Mouse (Mus musculus) R1 (cell line): ENCODE data around the gene Fam169a.
A peak's percentile ranks its signal among the peaks of the same experiment; 100 is the strongest.
"Not testable (repeated sequence)": the region's sequence is repeated elsewhere in the genome, so short reads cannot be mapped to it uniquely, and the experiment has no call there.

ENCODE experiments used
- DNase-seq: peaks from one replicate; pipeline ENCODE4 v3.0.0-alpha.2; 2018; ENCODE audit warnings: low read depth, low spot score

The Fam169a gene

GRCm38 (mm10) chr13:97080201-97080600, 13.1 kb downstream of the Fam169a start:
- DNase-seq: no peak

- no peak for DNase-seq
Measured at GRCm38 (mm10) chr13:97080615-97081014, 13.5 kb downstream of the Fam169a start.

- DNase-seq: peak; percentile 91
Measured at GRCm38 (mm10) chr13:97082432-97082831, 15.3 kb downstream of the Fam169a start.

- DNase-seq: peak; percentile 82
Measured at GRCm38 (mm10) chr13:97086316-97086715, 19.2 kb downstream of the Fam169a start.

- DNase-seq: no peak
Measured at GRCm38 (mm10) chr13:97087421-97087820, 20.3 kb downstream of the Fam169a start.

GRCm38 (mm10) chr13:97088183-97088582, 21.1 kb downstream of the Fam169a start:
- no peak for DNase-seq

- no peak for DNase-seq
Measured at GRCm38 (mm10) chr13:97095726-97096125, 28.6 kb downstream of the Fam169a start.

GRCm38 (mm10) chr13:97099187-97099852, 32.2 kb downstream of the Fam169a start, which contains the start of gene Gm6169:
Gm6169 (minus strand) TSS chr13:97099237.
- DNase-seq: peak; percentile 84

GRCm38 (mm10) chr13:97104996-97105395, 37.9 kb downstream of the Fam169a start:
- peak; percentile 45 for DNase-seq

GRCm38 (mm10) chr13:97107721-97108120, 40.6 kb downstream of the Fam169a start:
- DNase-seq: not testable (repeated sequence)

GRCm38 (mm10) chr13:97109046-97109445, 42.0 kb downstream of the Fam169a start:
- DNase-seq: no peak

GRCm38 (mm10) chr13:97121341-97121740, 54.3 kb downstream of the Fam169a start:
- DNase-seq: no peak

- DNase-seq: not testable (repeated sequence)
Measured at GRCm38 (mm10) chr13:97129654-97130053, 62.6 kb downstream of the Fam169a start.

- not testable (repeated sequence) for DNase-seq
Measured at GRCm38 (mm10) chr13:97130413-97130812, 63.3 kb downstream of the Fam169a start.

- DNase-seq: peak; percentile 99
Measured at GRCm38 (mm10) chr13:97137466-97138400, 70.6 kb downstream of the Fam169a start, which contains the start of the genes Gfm2 and Nsa2. Gfm2 (plus strand) TSS chr13:97137937. Nsa2 (minus strand) TSS chr13:97137937.

- DNase-seq: not testable (repeated sequence)
Measured at GRCm38 (mm10) chr13:97138404-97138931, 71.4 kb downstream of the Fam169a start.

- DNase-seq: no peak
Measured at GRCm38 (mm10) chr13:97142321-97142720, 75.2 kb downstream of the Fam169a start.

GRCm38 (mm10) chr13:97145834-97146233, 78.7 kb downstream of the Fam169a start:
- DNase-seq: peak; percentile 78

GRCm38 (mm10) chr13:97175520-97176264, 108.6 kb downstream of the Fam169a start:
- no peak for DNase-seq

GRCm38 (mm10) chr13:97176731-97177130, 109.6 kb downstream of the Fam169a start:
- no peak for DNase-seq

- peak; percentile 66 for DNase-seq
Measured at GRCm38 (mm10) chr13:97178943-97179342, 111.9 kb downstream of the Fam169a start.
